Mouse (Mus musculus) lung, postnatal 25 days (tissue): ENCODE results near the gene Phactr2.

Source experiments
- DNase-seq: peaks from one replicate; pipeline ENCODE4 v3.0.0; 2022; ENCODE audit warnings: low spot score

Gene Phactr2

DNA sequence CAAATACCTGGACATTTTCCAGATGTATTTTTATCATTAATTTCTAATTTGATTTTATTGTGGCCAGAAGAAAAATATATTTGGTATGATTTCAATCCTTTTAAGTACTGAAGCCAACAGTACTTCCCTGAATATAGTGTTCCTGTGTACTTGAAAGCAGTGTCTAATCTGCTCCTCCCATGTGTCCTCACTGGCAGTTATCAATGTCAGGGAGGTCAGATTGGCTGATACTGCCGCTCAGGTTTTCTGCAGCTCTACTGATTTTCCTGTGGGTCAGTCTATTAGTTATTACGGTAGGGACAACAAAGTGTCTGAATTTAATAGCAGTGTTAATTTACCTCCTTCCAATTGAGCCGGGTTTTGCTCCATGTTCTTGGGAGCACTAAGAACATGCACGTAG lies 312.2 kb downstream of the Phactr2 start:
- DNase-seq = no peak

DNA sequence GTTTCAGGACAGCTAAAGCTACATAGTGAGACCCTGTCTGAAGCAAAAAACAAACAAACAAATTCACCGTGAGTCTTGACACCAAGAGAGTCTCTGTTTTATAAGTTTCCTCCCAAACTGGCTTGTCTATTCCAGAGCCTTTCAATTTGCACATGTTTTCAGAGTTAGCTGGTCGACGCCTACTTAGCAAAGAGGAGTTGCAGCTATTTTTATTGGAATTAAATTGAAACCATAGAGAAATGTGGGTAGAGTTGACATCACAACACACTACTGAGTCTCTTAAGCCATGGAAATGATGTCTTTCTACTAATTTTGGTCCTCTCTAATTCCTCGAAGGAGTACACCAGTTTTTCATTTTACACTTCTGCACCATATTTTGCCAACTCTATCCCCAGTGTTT lies 313.3 kb downstream of the Phactr2 start:
- DNase-seq = no peak
